Mouse (Mus musculus) urinary bladder, adult 2 months (tissue): Measurements from ENCODE around the gene Gla. TPM values are rescaled to one million over a fixed set of nuclear protein-coding genes. Genes with fewer than 3 reads are reported as not detected.

Experiments
- polyA plus RNA-seq: library from polyadenylated mRNA; depleted of rRNA; stranded (reverse); fragments of >200 nt; gene quantifications from 2 replicates; pipeline ENCODE4 v1.2.3, GENCODE M21; 2012; rRNA removed

Gene Gla
- polyA plus RNA-seq, 1 experiment: 5.4 TPM

Other genes with a start within 250 kb of the Gla start
- gene Drp2, start 196.6 kb downstream of the Gla start, polyA plus RNA-seq: 1.5 TPM in 2 replicates
- gene Taf7l, start 124.6 kb downstream of the Gla start, polyA plus RNA-seq: not detected in 2 replicates
- 8.6 and 9.2 TPM in 2 replicates for gene Timm8a1, start 59.3 kb downstream of the Gla start, polyA plus RNA-seq
- 2.1 and 3.0 TPM in 2 replicates for gene Btk, start 17.6 kb downstream of the Gla start, polyA plus RNA-seq
- 1,373 and 1,449 TPM in 2 replicates for gene Rpl36a, start 15.5 kb downstream of the Gla start, polyA plus RNA-seq
- gene Hnrnph2, start 54 bp upstream of the Gla start, polyA plus RNA-seq: 63.8 and 66.5 TPM in 2 replicates
- gene Armcx4, start 85.4 kb upstream of the Gla start, polyA plus RNA-seq: 1.1 and 2.0 TPM in 2 replicates
- 21.1 and 22.8 TPM in 2 replicates for gene Armcx1, start 116.8 kb upstream of the Gla start, polyA plus RNA-seq
- gene Armcx6, start 150.3 kb upstream of the Gla start, polyA plus RNA-seq: 2.8 and 3.9 TPM in 2 replicates
- gene Armcx3, start 155.5 kb upstream of the Gla start, polyA plus RNA-seq: 36.1 and 39.5 TPM in 2 replicates
- gene Armcx2, start 208.1 kb upstream of the Gla start, polyA plus RNA-seq: 10.6 and 13.1 TPM in 2 replicates